Mouse (Mus musculus): ENCODE results near the gene Slc39a5.
A peak's percentile ranks its signal among the peaks of the same experiment; 100 is the strongest.

Slc39a5 gene

DNA sequence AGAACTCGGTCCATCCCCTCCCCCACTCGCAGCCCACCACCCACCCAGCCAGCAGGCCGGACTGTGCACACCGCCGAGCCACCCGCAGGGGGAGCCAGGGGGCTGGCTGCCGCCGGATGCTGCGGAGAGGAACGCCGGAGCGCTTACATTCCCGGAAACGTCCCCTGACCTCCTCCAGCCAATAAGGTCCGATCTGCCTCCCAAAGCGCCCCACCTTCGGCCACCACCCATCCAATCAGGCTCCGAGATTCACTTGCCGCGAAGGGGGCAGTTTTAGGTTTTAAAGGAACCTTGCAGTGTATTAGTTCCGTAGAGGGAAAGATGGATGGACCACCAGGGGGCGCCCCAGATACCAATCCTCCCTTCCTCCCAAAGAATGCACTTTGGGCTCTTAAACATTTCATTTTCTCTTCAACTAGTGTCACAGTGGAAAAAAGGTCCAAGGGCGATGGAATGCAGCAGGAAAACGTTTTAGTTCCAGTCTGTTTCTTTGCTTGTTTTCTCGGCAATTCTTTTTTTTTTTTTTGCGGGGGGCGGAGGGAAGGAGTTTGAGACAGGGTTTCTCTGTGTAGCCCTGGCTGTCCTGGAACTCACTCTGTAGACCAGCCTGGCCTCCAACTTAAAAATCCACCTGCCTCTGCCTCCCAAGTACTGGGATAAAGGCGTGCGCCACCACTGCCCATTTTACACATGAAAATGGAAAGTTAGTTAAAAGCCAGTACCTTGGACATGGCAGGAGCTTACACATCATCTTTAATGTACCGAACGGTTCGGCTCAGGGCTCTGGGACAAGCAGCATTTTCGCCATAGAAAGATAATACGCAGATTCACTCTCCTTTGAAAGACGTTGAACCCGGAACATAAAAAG is 8.9 kb upstream of the Slc39a5 start:
- DNase-seq = peak; percentile 98

- DNase-seq = peak; percentile 55
Observed at GRCm38 (mm10) chr10:128408591-128409535, 7.8 kb upstream of the Slc39a5 start.

DNA sequence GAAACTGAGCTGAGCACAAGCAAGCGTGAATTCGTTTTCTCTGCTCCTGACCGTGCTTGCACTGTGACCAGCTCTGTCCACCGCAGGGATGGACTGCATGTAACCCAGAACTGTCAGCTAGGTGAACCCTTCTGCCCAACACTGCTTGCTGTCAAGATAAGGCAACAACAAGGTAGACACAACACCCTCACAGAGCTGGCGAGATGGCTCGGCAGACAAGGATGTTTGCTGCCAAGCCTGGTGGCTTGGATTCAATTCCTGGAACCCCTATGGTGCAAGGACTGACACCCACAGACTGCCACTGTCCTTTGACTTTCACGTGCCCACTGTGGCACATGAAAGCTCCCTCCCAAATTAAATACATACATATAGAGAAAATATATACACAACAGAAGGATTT is 2.9 kb upstream of the Slc39a5 start:
- no peak for DNase-seq

- no peak for DNase-seq
Observed at GRCm38 (mm10) chr10:128401638-128402037, 609 bp upstream of the Slc39a5 start.

DNA sequence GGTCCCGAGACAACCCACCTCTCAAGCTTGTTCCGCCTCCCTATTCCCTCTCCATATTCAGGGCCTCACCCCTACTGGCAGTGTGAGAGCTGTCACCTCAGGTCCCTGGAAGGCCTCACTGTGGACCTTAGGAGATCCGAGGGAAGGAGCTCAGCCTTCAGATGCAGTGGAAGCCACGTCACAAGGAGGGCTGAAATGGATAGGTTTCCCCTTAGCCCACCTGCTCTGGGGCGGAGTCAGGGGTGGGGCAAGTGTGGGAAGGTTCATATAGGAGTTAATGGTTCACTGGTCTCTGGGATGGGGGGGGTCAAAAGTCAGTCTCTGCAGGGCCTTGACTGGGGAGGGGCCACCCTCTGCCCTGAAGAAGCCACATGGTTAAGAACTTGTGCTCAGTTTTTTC is 691 bp downstream of the Slc39a5 start:
- peak; percentile 1 for DNase-seq

DNA sequence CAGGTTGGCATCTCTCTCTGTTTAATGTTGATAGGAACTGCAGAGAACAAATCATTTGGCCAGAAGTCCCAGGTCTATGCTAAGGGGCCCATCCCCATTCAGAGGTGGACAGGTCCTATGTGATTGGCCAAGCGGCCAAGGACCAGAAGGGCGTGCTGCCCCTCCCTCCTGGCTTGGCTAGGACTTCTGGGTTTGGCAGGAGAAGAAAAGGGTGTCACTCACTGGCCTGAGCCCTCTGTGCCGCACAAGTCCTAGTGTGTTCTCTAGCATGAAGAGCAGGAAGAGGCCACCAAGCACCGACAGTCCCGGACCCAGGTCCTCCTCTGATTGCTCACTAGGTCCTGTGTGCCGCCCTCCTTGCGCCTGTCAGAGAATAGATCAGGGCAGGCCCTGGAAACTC is 3.6 kb downstream of the Slc39a5 start:
- no peak for DNase-seq

- DNase-seq = no peak
Observed at GRCm38 (mm10) chr10:128396716-128397264, 4.2 kb downstream of the Slc39a5 start.

DNA sequence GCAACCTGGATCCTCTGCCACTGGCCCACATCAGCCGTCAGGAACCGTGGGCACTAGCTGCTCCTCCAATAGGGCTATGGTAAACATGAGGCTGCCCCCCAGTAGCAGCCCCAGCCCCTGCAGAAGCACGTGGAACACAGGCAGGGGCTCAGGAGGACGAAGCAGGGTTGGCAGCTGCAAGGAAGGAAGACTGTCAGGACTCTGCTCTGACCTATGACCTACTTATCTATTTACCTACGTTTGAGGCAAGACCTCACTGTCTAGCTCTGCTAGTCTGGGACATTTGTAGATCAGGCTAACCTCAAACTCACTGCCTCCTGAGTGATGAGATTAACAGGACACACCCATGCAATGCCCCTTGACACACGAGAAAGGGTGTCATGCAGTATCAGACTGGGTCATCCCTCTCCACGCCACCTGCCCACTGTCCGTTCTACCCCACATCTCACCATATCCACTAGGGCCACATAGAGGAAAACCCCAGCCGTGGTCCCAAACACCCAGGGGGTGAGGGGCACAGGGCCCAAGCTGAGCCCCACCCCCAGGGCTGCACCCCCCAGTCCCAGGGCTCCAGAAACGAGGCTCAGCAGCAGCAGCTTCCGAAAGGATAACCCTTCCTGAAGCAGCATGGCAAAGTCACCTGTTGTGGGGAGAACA is 4.9 kb downstream of the Slc39a5 start:
- no peak for DNase-seq

DNA sequence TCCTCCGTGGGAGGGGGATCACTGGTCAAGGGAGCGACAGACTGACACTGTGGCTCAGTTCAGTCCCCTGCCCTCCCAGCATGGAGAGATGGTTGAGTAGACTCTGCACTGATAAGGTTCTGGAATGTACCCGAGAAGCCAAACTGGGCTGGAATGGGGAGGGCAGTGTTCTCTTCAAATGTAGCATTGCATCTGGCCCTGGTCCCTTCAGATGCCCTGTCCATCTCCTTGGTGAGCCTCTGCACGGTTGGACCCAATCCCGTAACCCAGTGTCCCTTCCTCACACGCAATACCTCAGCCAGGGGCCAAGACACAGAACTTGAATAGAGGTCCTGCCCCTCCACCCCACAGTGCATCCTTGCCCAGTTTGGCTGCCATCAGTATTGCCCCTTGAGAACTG is 9.2 kb downstream of the Slc39a5 start:
- no peak for DNase-seq

DNA sequence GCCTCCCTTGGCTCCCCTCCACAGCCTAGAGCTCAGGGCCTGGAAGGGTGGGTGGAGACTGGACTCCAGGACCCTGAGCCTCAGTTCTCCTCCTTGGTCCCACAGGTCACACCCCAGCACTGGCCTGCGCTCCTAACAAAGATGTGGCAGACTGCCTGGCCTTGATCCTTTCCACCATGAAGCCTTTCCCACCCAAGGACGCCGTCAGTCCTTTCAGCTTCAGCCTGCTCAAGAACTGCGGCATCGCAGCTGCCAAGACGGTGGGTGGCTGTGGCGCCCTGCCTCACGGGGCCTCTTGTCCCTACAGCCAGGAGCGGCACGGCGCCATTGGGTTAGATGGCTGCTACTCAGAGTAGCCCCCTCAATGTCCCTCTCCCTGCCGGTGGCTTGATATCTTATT is 10.7 kb downstream of the Slc39a5 start:
- no peak for DNase-seq

GRCm38 (mm10) chr10:128389570-128389969 is 11.5 kb downstream of the Slc39a5 start:
- DNase-seq = no peak

GRCm38 (mm10) chr10:128388941-128389340 is 12.1 kb downstream of the Slc39a5 start:
- DNase-seq = no peak

DNA sequence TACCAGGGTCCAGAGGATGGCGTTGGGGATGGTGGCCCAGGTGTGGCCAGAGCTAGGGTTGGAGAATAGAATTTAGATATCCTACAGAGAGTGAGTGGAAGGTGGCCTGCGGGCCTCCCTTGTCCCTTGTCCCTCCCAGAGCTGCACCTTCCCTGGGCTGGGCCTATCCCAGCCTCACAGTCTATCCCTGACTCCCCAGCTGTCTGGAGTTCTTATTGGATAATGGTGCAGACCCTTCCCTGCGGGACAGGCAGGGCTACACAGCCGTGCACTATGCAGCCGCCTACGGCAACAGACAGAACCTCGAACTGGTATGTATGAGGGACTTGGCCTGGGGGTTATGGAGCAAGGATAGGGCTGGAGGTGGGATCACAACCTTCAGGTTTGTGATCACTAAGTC is 15.1 kb downstream of the Slc39a5 start:
- DNase-seq = no peak

GRCm38 (mm10) chr10:128382482-128382881 is 18.5 kb downstream of the Slc39a5 start:
- DNase-seq = no peak

- DNase-seq = no peak
Observed at GRCm38 (mm10) chr10:128380565-128380964, 20.5 kb downstream of the Slc39a5 start.

DNA sequence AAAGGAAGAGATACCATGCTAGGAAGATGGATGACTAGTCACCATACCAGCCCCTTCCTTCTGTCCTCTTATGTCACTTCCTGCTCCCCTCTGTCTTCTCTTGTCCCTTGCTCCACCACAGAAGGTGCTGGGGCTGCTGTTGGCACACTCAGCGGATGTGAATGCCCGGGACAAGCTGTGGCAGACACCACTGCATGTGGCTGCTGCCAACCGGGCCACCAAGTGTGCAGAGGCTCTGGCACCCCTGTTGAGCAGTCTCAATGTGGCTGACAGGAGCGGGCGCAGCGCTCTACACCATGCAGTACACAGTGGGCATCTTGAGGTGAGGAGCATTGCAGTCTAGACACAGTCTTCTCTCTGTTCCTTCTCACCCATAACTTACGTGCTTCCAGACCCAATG is 21.8 kb downstream of the Slc39a5 start:
- no peak for DNase-seq

- no peak for DNase-seq
Observed at GRCm38 (mm10) chr10:128378462-128378861, 22.6 kb downstream of the Slc39a5 start.

DNA sequence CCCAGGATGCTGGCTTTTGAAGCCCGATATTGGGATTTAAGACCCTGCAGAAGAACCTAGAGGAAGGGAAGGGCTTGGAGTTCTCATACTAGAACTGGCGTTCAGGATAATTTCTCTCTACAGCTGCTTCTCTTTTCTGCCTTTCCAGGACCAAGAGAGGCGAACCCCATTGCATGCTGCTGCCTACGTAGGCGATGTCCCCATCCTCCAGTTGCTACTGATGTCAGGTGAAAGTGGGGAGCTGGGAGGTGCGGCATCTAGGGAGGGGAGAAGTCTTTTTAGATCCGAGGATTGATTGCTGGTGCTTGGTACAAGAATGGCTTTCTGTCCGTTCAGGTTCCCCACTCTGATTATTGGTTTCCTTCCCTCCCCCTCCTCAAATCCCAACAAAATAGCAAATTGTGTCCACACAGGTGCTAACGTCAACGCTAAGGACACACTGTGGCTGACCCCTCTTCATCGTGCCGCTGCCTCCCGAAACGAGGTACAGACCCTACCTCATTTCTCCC is 23.0 kb downstream of the Slc39a5 start:
- no peak for DNase-seq

GRCm38 (mm10) chr10:128377222-128377939 is 23.6 kb downstream of the Slc39a5 start:
- no peak for DNase-seq

DNA sequence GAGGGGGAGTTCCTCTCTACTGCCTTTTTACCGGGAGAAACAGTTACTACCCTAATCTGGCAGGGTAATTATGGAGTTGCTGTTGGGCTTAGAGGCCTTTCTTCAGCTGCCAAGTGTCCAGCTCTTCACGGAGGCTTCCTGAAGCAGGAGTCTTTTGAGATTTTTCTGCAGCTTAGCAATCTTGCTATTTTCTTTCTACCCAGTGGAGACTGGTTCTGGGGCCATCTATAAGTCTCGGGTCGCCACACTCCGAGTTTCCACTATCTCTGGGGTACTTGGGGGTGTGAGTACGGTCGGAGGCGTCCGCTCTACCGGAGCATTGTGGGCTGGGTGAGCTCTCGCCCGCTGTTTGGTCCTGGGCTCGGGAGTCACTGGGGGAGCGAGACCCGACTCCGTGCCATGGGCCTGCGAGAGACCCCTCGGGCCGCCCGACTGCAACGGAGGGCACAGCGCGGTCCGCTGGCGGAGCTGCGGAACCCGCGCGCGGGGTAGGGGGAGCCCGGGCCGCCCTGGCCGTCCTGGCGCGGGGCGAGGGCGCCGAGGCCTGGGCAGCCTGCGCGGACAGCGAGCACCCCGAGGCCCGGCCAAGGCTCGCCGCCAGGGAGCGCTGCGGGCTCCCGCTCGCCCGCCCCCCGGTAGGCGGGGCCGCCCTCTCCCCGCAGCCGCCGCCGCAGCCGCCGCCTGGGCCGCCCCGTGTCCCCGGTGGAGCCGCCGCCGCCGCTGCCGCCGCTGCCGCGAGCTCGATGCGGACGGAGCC is 24.4 kb downstream of the Slc39a5 start, which contains the start of gene Ankrd52:
Gene Ankrd52, plus strand, starts transcription at position 661 of the 757 bp plus-strand sequence.
- peak; percentile 71 for DNase-seq

DNA sequence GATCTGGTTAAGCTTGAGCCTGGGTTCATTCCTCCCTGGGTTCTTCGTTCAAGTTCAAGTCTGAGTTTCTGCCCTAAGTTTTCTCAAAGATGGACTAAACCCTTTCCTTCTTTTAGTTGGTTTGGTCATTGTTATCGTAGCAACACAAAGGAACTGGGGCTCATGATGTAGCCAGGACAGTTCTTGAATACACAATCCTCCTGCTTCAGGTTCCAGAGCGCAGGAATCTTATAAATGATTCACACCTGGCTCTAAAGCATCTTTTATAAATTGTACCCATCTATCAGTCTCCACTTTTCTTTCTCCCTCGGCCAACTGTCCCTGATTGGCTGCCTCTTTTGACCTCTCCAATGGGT is 25.0 kb downstream of the Slc39a5 start:
- no peak for DNase-seq
